ENCODE assay signal across 7 mouse cellular contexts in genomic region chr14:57103711-57104105, GRCm38 (mm10). TPM values are rescaled to one million over a fixed set of nuclear protein-coding genes. Genes with fewer than 3 reads are reported as not detected.
DNase-seq lines count a peak whose midpoint lies in the region; ATAC-seq and TF ChIP-seq lines count a peak whose summit lies in the region.

No protein-coding gene starts in this region.

- H3K9me3 ChIP-seq in kidney, embryonic 16.5 days (ENCODE audit: low read length), result no peaks in the 10 kb centered on the region
- H3K9me3 ChIP-seq in neural tube, embryonic 14.5 days (ENCODE audit: control insufficient read depth, low read length), result no peaks in the 10 kb centered on the region

- H3K27ac ChIP-seq in testis, adult 2 months (ENCODE audit: control insufficient read depth, insufficient read depth, low read depth, low read length), result no peak overlapping the region
- no peak overlapping the region for H3K27ac ChIP-seq in embryonic fibroblast, embryonic 13.5 days (ENCODE audit: insufficient read depth, low read length)
- no peak overlapping the region for H3K27ac ChIP-seq in kidney, embryonic 16.5 days (ENCODE audit: low read length)
- no peak overlapping the region for H3K27ac ChIP-seq in neural tube, embryonic 14.5 days (ENCODE audit: low read depth, low read length)

- no peak for DNase-seq in testis, postnatal 10 days (ENCODE audit: low spot score)
- DNase-seq in layer of hippocampus, adult 8-10 months (ENCODE audit: low spot score in 2 of 2), result no peak
- no peak for DNase-seq in gastrocnemius, postnatal 25 days

- ATAC-seq in kidney, embryonic 16.5 days (ENCODE audit: low FRiP score, low TSS enrichment), result no peak
- 0 out of 2 replicates have a peak, but pooled peaks have one; percentile 5 for ATAC-seq in neural tube, embryonic 14.5 days (ENCODE audit: low read depth)

- H3K9ac ChIP-seq in kidney, embryonic 16.5 days (replicated peaks; ENCODE audit: low read length), result peak overlapping the region; percentile 60
- H3K9ac ChIP-seq in neural tube, embryonic 14.5 days (replicated peaks; ENCODE audit: low read depth, low read length), result peak overlapping the region; percentile 55

- 3% methylated on average over 22 of the region's 22 CpGs for WGBS in kidney, embryonic 16.5 days
- 1% methylated on average over 22 of the region's 22 CpGs for WGBS in neural tube, embryonic 14.5 days

- H3K36me3 ChIP-seq in testis, adult 2 months (ENCODE audit: control insufficient read depth, insufficient read depth, low read length), result no peaks in the 10 kb centered on the region
- no peaks in the 10 kb centered on the region for H3K36me3 ChIP-seq in kidney, embryonic 16.5 days (ENCODE audit: insufficient read depth, low read length)
- no peaks in the 10 kb centered on the region for H3K36me3 ChIP-seq in neural tube, embryonic 14.5 days (ENCODE audit: control insufficient read depth, insufficient read depth, low read length)

- TF ChIP-seq POLR2A in testis, adult 2 months (IDR thresholded peaks at IDR 0.05; ENCODE audit: control insufficient read depth, low read depth, low read length), result no peak
- TF ChIP-seq POLR2A in embryonic fibroblast, embryonic 13.5 days (IDR thresholded peaks at IDR 0.05; ENCODE audit: low read depth, low read length), result no peak

- TF ChIP-seq CTCF in testis, adult 2 months (IDR thresholded peaks at IDR 0.05; ENCODE audit: control insufficient read depth, insufficient read depth, insufficient replicate concordance, low read depth, low read length), result no peak
- no peak for TF ChIP-seq CTCF in embryonic fibroblast, embryonic 13.5 days (IDR thresholded peaks at IDR 0.05; ENCODE audit: borderline replicate concordance, insufficient read depth, low read length)

- H3K27me3 ChIP-seq in testis, adult 2 months (ENCODE audit: control insufficient read depth, insufficient read depth, low read length), result no peaks in the 10 kb centered on the region; the same call in 1 of the 2 replicates
- peaks cover 56% of the 10 kb centered on the region for H3K27me3 ChIP-seq in kidney, embryonic 16.5 days (ENCODE audit: insufficient read depth, low read length)
- peaks cover 40% of the 10 kb centered on the region for H3K27me3 ChIP-seq in neural tube, embryonic 14.5 days (ENCODE audit: control insufficient read depth, insufficient read depth, low read length)

- H3K4me2 ChIP-seq in kidney, embryonic 16.5 days (replicated peaks; ENCODE audit: low read depth, low read length), result peak overlapping the region; percentile 98
- peak overlapping the region; percentile 100 for H3K4me2 ChIP-seq in neural tube, embryonic 14.5 days (ENCODE audit: low read depth, low read length)

- H3K4me1 ChIP-seq in testis, adult 2 months (ENCODE audit: control insufficient read depth, insufficient read depth, low read length), result peaks cover 9% of the 10 kb centered on the region
- peaks cover 3% of the 10 kb centered on the region for H3K4me1 ChIP-seq in embryonic fibroblast, embryonic 13.5 days (ENCODE audit: control insufficient read depth, insufficient read depth, low read length)
- H3K4me1 ChIP-seq in kidney, embryonic 16.5 days (ENCODE audit: insufficient read depth, low read length), result peaks cover 13% of the 10 kb centered on the region; the same call in 1 of the 2 replicates
- 0 out of 2 replicates have a peak, but pooled peaks cover 9% of the 10 kb centered on the region for H3K4me1 ChIP-seq in neural tube, embryonic 14.5 days (ENCODE audit: control insufficient read depth, insufficient read depth, low read length)

- peak overlapping the region; percentile 71 for H3K4me3 ChIP-seq in testis, adult 2 months (ENCODE audit: control insufficient read depth, low read depth, low read length)
- H3K4me3 ChIP-seq in embryonic fibroblast, embryonic 13.5 days (ENCODE audit: insufficient read depth, low read length), result peak overlapping the region; percentile 56
- peak overlapping the region; percentile 62 for H3K4me3 ChIP-seq in kidney, embryonic 16.5 days (ENCODE audit: low read length)
- peak overlapping the region; percentile 52 for H3K4me3 ChIP-seq in neural tube, embryonic 14.5 days (ENCODE audit: low read depth, low read length)

RNA-seq across cellular contexts. Expression of gene Gjb2, which starts 0.8 kb away (rescaled TPM):
- 0.08 and 0.17 TPM in 2 replicates for polyA plus RNA-seq in testis, adult 2 months (2012; rRNA removed)
- 78.3 and 91.7 TPM in 2 replicates for polyA plus RNA-seq in embryonic fibroblast, embryonic 13.5 days (2011; ENCODE audit: insufficient read length, low read depth, missing spikeins)
- polyA plus RNA-seq in kidney, embryonic 16.5 days (2015; fragmentation: Nextera tagmentation; extraction: Ambion mirVana), result 6.3 and 6.7 TPM in 2 replicates
- polyA plus RNA-seq in neural tube, embryonic 14.5 days (2014; fragmentation: Nextera tagmentation; extraction: Ambion mirVana), result 1.3 and 26.7 TPM in 2 replicates
- 10 to 100 TPM in 3 of 4 experiments, 1 to 10 TPM in 1; 9.1 to 14.5 (median 10.3) TPM for total RNA-seq in layer of hippocampus, adult 8-10 months (2022)
- under 1 TPM; 0.13 to 0.43 TPM for total RNA-seq in gastrocnemius, postnatal 25 days (2021)

RNA-seq across cellular contexts. Expression of gene Gm4491, which starts 12.0 kb away (rescaled TPM):
- not detected in 2 replicates for polyA plus RNA-seq in testis, adult 2 months (2012; rRNA removed)
- polyA plus RNA-seq in embryonic fibroblast, embryonic 13.5 days (2011; ENCODE audit: insufficient read length, low read depth, missing spikeins), result not detected in 2 replicates
- polyA plus RNA-seq in kidney, embryonic 16.5 days (2015; fragmentation: Nextera tagmentation; extraction: Ambion mirVana), result not detected in 2 replicates
- polyA plus RNA-seq in neural tube, embryonic 14.5 days (2014; fragmentation: Nextera tagmentation; extraction: Ambion mirVana), result not detected in 2 replicates
- 1 to 10 TPM in 2 of 4 experiments, under 1 TPM in 2; 0.41 to 1.0 (median 0.83) TPM for total RNA-seq in layer of hippocampus, adult 8-10 months (2022)
- total RNA-seq in gastrocnemius, postnatal 25 days (2021), result not detected

RNA-seq across cellular contexts. Expression of gene Gjb6, which starts 29.7 kb away (rescaled TPM):
- not detected in 2 replicates for polyA plus RNA-seq in testis, adult 2 months (2012; rRNA removed)
- polyA plus RNA-seq in embryonic fibroblast, embryonic 13.5 days (2011; ENCODE audit: insufficient read length, low read depth, missing spikeins), result 0.35 TPM in 1 of 2 replicates, not detected in the other
- polyA plus RNA-seq in kidney, embryonic 16.5 days (2015; fragmentation: Nextera tagmentation; extraction: Ambion mirVana), result 0.55 and 1.1 TPM in 2 replicates
- 1.1 and 25.5 TPM in 2 replicates for polyA plus RNA-seq in neural tube, embryonic 14.5 days (2014; fragmentation: Nextera tagmentation; extraction: Ambion mirVana)
- total RNA-seq in layer of hippocampus, adult 8-10 months (2022), result 100 to 1,000 TPM in 3 of 4 experiments, 10 to 100 TPM in 1; 82.3 to 115 (median 104) TPM
- under 1 TPM in 1 of 2 experiments, not detected in 1; 0.13 TPM for total RNA-seq in gastrocnemius, postnatal 25 days (2021)

RNA-seq across cellular contexts. Expression of gene Gja3, which starts 45.8 kb away (rescaled TPM):
- polyA plus RNA-seq in testis, adult 2 months (2012; rRNA removed), result 0.17 and 0.23 TPM in 2 replicates
- polyA plus RNA-seq in embryonic fibroblast, embryonic 13.5 days (2011; ENCODE audit: insufficient read length, low read depth, missing spikeins), result 0.37 and 0.47 TPM in 2 replicates
- polyA plus RNA-seq in kidney, embryonic 16.5 days (2015; fragmentation: Nextera tagmentation; extraction: Ambion mirVana), result 14.1 and 14.7 TPM in 2 replicates
- polyA plus RNA-seq in neural tube, embryonic 14.5 days (2014; fragmentation: Nextera tagmentation; extraction: Ambion mirVana), result 1.6 TPM in 1 of 2 replicates, not detected in the other
- total RNA-seq in layer of hippocampus, adult 8-10 months (2022), result under 1 TPM; 0.18 to 0.61 (median 0.33) TPM
- under 1 TPM; 0.13 to 0.23 TPM for total RNA-seq in gastrocnemius, postnatal 25 days (2021)
